Mouse (Mus musculus): ENCODE data around the gene Acad12.

Acad12 gene

DNA sequence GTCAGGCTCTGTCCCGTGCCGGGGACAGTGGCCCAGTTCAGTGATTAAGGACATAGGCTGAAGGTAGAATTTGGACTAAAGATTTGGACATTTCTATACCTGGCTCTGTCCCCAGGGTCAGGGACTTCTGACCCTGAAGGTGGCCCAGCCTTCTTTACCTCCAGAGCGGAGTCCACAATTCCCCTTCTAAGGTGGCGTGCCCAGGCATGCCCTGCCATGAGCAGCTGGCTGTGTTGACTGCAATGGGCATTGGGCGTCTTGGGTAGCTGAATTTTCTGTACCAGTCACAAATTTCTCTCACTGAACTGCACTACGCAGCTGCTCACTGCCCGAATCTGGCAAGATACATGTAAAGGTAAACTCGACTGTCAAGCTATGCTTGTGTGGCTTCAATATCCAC lies 36.8 kb downstream of the Acad12 start:
- no peak for DNase-seq

DNA sequence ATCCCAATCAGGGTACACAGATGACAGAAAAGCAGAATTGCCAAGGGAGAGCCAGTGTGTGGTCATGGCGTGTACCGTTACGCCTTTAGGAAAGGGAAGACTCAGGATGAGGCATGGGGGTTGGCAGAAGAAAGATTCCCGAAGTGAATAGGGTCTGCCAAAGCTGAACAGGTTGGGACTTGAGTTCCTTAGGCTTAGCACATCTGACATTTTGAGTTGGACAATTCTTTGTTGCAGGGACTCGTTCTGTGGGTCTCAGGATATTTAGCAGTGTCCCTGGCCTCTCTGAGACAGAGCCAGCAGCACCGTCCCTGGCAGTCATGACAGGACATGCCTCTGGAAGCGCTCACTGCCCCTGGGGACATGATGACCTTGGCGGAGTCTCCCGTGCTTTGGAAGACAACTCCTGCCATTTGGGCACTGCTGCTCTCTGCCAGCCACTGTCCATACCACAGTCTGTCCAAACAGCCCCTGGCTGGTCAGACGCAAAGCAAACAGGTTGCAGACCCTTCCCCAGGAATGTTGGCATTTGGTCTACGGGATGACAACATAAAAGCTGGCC lies 41.7 kb downstream of the Acad12 start:
- DNase-seq, result no peak

DNA sequence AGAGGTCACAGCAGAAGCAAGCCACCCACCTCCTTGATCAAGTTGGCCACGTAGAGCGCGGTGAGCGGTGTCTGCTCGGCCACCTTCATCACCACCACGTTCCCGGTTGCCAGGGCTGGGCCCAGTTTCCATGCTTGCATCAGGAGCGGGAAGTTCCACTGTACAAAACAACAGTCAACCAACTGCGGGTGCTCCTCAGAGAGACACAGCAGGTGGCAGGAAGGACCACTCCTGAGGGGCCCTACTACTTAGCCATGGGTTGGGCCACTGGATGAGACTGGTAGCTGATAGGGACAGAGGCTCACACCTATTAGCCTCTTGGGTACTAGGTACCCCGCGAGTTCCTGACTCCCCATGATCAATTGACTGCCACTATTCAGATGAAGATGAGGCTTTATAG lies 42.9 kb downstream of the Acad12 start:
- no peak for DNase-seq

DNA sequence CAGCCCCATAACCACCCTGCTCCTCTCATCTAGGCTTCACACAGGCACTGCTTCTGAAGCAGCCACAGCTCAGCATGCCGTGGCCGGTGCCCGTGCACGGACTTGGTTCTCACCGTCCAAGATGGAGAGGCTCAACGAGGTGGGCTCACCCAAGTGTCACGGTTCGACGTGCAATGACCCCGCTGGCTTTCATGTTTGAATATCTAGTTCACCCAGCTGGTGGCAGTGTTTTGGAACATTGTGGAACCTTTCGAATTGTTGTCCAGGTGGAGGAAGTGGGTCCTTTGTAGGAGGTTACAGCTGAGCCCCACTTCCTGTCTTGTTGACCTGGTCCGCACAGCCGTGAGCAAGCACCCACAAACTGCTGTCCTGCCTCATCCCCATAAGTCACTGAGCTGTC lies 44.6 kb downstream of the Acad12 start:
- no peak for DNase-seq

DNA sequence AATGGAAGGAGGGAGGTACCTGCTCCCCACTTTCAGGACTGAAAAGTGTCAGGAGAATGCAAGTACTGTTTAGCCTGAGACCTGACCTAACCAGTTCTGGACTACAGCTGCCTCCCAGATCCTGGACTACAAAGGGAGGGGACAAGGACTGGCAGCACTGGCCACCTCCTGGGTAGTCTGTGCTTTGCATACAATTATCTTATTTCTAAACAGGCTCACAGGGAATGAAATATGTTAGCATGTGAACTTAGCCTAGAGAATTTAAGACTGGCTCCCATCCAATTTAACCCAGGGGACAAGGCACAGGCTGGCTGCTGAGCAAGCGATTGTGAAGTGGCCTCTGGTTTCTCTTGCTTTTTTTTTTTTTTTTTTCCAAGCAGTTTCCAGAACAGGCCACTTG lies 48.0 kb downstream of the Acad12 start:
- DNase-seq, result no peak

DNA sequence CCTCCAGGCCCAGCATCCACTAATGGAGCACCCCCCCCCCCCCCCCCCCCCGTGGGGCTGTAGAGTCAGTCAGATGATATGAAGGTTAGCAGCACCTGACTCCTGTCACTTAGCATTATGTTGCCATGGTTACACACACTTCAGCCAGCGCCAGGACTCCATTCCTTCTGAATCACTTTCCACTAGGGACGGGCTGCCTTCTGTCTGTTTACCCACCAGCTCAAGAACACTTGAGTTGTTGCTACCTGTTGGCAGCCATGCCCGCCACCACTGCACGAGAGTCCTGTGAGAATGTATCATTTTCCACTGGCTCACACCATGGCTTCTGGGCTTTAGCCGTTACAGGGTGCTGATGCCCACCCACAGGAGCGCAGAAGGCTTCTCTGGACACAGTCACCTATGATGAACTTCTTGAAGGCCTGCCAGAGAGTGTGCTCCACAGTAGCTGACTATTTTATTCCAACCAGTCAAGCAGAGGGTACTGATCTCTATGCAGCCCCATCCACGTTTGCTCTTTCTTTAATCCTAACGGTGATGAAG lies 48.8 kb downstream of the Acad12 start:
- no peak for DNase-seq

DNA sequence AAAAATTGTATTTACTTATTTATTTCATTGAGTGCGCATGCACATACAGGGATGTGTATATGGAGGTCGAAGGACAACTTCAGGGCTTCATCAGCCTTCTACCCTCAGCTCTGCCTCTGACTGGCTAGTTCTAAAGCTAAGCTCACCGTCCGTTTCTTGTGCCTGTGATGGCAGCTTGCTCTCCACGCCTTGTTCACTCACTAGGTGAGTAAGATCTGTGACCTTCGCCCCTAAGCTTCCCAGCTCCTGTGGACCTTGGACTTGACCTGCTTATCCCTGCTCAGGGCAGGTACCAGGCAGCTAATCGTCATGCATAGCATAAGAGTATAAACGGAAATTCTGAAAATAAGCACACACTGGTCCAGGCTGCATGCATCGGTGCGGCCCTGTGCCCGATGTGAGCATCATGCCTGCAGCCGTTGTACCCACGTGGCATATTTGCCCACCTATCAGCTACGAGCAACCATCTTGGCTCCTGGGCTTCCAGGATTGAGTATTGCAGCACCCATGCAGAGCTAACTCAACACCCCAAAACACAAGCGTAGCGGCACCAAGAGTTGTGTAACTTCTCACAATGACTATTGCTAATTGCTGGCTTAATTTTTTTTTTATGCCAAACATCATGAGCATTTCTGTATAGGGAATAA lies 52.6 kb downstream of the Acad12 start:
- peak in 1 of 2 experiments; percentile 34 for DNase-seq

DNA sequence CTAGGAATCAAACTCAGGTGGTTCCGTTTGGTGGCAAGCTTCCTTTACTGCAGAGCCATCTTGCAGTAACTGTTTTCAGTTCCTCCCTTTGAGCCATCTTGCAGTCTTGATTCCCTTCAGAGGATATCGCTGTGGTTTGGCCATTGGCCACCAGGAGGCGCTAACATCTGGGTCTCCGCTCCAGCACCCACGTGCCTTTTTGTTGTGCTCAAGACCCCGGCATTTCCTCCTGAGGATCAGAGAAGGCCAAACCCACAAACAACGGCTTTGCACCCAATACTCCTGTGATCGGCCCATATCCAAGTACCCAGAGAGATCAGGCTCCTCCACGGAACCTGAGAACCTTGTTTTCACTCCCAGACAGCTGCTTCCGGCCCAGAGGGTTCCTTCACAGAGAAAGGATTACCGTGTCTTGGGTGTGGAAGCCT lies 54.3 kb downstream of the Acad12 start:
- peak; percentile 96 for DNase-seq

DNA sequence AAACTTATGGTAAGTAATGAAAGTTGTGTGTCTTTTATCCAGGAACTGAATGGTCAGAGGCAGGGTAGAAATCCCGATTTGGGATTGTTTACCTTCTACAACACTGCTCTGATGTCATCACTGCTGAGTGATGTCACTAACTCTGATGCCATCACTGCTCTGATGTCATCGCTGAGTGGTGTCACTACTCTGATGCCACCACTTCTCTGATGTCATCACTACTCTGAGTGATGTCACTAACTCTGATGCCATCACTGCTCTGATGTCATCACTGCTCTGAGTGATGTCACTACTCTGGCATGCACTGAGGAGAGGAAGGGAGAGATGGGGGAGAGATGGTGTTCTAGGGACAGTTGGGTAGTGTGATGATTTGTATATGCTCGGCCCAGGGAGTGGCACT lies 56.3 kb downstream of the Acad12 start:
- DNase-seq, result no peak

DNA sequence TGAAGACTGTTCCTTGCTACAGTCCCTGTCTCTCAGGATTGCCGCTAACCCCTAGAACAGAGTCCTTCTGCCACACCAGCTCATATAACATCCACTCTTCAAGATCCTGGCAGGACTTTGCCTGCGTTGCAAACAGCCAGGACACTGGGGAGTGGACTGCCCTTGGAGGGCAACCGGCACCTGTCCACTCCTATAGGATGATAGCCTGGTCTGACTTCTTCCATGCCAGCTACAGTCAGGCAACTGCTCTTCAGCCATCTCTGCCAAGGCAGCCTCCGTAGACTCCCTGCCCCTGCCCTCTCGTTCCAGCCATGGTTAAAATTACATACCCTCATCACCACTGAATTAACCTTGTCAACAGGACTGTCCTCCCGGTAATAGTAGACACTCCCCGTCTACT lies 69.5 kb downstream of the Acad12 start:
- DNase-seq, result no peak

DNA sequence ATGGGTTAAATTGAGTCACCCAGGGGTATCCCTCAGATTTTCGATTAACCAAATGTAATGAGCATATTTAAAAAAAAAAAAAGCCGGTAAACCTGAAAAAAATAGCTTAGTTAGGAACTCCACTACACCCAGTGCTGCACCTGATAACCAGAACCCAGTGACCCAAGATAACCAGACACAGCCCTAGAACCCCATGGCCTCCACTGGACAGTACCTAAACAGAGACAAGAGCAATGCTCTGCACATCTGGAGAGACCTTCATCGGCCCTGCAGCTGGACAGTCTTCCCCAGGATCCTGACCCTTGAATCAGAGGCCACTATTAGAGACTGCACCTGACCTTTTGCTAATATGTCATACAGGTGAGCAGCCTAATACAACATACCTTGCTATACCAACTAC lies 71.7 kb downstream of the Acad12 start:
- no peak for DNase-seq

Measured in kidney, postnatal 4 days (tissue).